Mouse (Mus musculus) lung, adult 2 months (tissue): Measurements from ENCODE around the gene Acp2. TPM values are rescaled to one million over a fixed set of nuclear protein-coding genes. Genes with fewer than 3 reads are reported as not detected.

Experiments
- DNase-seq: peaks from one replicate; pipeline ENCODE4 v3.0.0; 2022
- H3K4me1 ChIP-seq: fragments of 200-500 bp; 2 replicates; pipeline ENCODE4 v1.6.1; 2011; ENCODE audit warnings: low read length; ENCODE audit not compliant: control insufficient read depth, insufficient read depth
- H3K4me3 ChIP-seq: fragments of 200-500 bp; replicated peaks from 2 replicates; pipeline ENCODE3; 2011; ENCODE audit warnings: low read depth, mild to moderate bottlenecking, control low read depth, low read length; ENCODE audit errors: extremely low read depth
- CTCF ChIP-seq: fragments of 200-500 bp; IDR thresholded peaks from 2 replicates; pipeline ENCODE4 v1.5.1; 2011; ENCODE audit warnings: mild to moderate bottlenecking, low read length, control low read depth; ENCODE audit not compliant: insufficient read depth
- POLR2A ChIP-seq: fragments of 200-500 bp; IDR thresholded peaks from 2 replicates; pipeline ENCODE4 v1.6.1; 2011; ENCODE audit warnings: low read depth, mild to moderate bottlenecking, control low read depth, low read length, borderline replicate concordance; ENCODE audit errors: extremely low read depth
- WGBS: fragments of 180-500 bp; shearing (Covaris S2); methylation state at CpG from one replicate; pipeline ENCODE4 v1.1.7; 2018; 5-methylcytosine and 5-hydroxymethylcytosine counted together
- polyA plus RNA-seq: library from polyadenylated mRNA; depleted of rRNA; stranded (reverse); fragments of >200 nt; gene quantifications from 2 replicates; pipeline ENCODE4 v1.2.3, GENCODE M21; 2012

The Acp2 gene
- polyA plus RNA-seq, 1 experiment, result 25.0 TPM

GRCm38 (mm10) chr2:91169587-91170322 lies 32.9 kb upstream of the Acp2 start:
- no peak for TF ChIP-seq CTCF
- no peak for TF ChIP-seq POLR2A
- Histone ChIP-seq H3K4me3 (no peak overlapping the region), H3K4me1 (no peaks in the 10 kb centered on the region)
- WGBS, result 68% methylated on average over 25 of the region's 25 CpGs
- DNase-seq, result no peak

GRCm38 (mm10) chr2:91175490-91175889 lies 27.2 kb upstream of the Acp2 start:
- no peak overlapping the region for H3K4me3 ChIP-seq
- no peak for TF ChIP-seq CTCF
- TF ChIP-seq POLR2A, result no peak
- 63% methylated on average over 4 of the region's 4 CpGs for WGBS
- no peaks in the 10 kb centered on the region; the same call in 1 of the 2 replicates for H3K4me1 ChIP-seq
- no peak for DNase-seq

GRCm38 (mm10) chr2:91176234-91176633 lies 26.5 kb upstream of the Acp2 start:
- 75% methylated on average over 6 of the region's 6 CpGs for WGBS
- Histone ChIP-seq H3K4me1 (no peaks in the 10 kb centered on the region; the same call in 1 of the 2 replicates), H3K4me3 (no peak overlapping the region)
- TF ChIP-seq POLR2A, result no peak
- DNase-seq, result no peak

GRCm38 (mm10) chr2:91179825-91180224 lies 22.9 kb upstream of the Acp2 start:
- no peak for DNase-seq
- TF ChIP-seq POLR2A, result no peak
- no peak for TF ChIP-seq CTCF
- Histone ChIP-seq H3K4me1 (peaks cover 10% of the 10 kb centered on the region), H3K4me3 (no peak overlapping the region)
- 49% methylated on average over 4 of the region's 4 CpGs for WGBS

- Histone ChIP-seq H3K4me1 (peaks cover 10% of the 10 kb centered on the region), H3K4me3 (no peak overlapping the region)
- TF ChIP-seq CTCF (no peak), POLR2A (no peak)
- no peak for DNase-seq
- 66% methylated on average over 5 of the region's 5 CpGs for WGBS
Observed at GRCm38 (mm10) chr2:91180706-91181105, 22.0 kb upstream of the Acp2 start.

GRCm38 (mm10) chr2:91182016-91182404 lies 20.7 kb upstream of the Acp2 start:
- TF ChIP-seq POLR2A, result no peak
- no peak for TF ChIP-seq CTCF
- Histone ChIP-seq H3K4me3 (peak overlapping the region; percentile 31), H3K4me1 (peaks cover 10% of the 10 kb centered on the region)
- WGBS, result 16% methylated on average over 8 of the region's 8 CpGs
- no peak for DNase-seq

GRCm38 (mm10) chr2:91182405-91183147 lies 20.1 kb upstream of the Acp2 start:
- under 1% methylated on average over 81 of the region's 81 CpGs for WGBS
- peak; percentile 64 for DNase-seq
- peak overlapping the region; percentile 88 for H3K4me3 ChIP-seq
- H3K4me1 ChIP-seq, result peaks cover 10% of the 10 kb centered on the region
- TF ChIP-seq CTCF (no peak), POLR2A (peak; percentile 35; the same call in 1 of the 2 replicates)

GRCm38 (mm10) chr2:91183148-91183513 lies 19.6 kb upstream of the Acp2 start:
- 1% methylated on average over 9 of the region's 9 CpGs for WGBS
- DNase-seq, result peak; percentile 91
- TF ChIP-seq CTCF, result no peak
- 0 out of 2 replicates have a peak, but pooled peaks have one; percentile 3 for TF ChIP-seq POLR2A
- peaks cover 10% of the 10 kb centered on the region for H3K4me1 ChIP-seq
- H3K4me3 ChIP-seq, result peak overlapping the region; percentile 88

GRCm38 (mm10) chr2:91183711-91184405 lies 18.8 kb upstream of the Acp2 start, which contains the start of gene Madd:
TSS of gene Madd (minus strand) at chr2:91183837.
- DNase-seq, result peak; percentile 74
- peak within 1 kb of the TSS; percentile 88 for H3K4me3 ChIP-seq
- H3K4me1 ChIP-seq, result peaks cover 10% of the 10 kb centered on the region
- TF ChIP-seq POLR2A, result peak; percentile 34; the same call in 1 of the 2 replicates
- TF ChIP-seq CTCF, result no peak
- 36% methylated on average over 15 of the region's 15 CpGs for WGBS
